Mouse (Mus musculus): ENCODE results near the gene Prodh2. TPM values are rescaled to one million over a fixed set of nuclear protein-coding genes. Genes with fewer than 3 reads are reported as not detected.
"Not testable (repeated sequence)": the region's sequence is repeated elsewhere in the genome, so short reads cannot be mapped to it uniquely, and the experiment has no call there.

Prodh2 gene
- polyA plus RNA-seq, 2 experiments = 33.8 to 47.9 TPM

DNA sequence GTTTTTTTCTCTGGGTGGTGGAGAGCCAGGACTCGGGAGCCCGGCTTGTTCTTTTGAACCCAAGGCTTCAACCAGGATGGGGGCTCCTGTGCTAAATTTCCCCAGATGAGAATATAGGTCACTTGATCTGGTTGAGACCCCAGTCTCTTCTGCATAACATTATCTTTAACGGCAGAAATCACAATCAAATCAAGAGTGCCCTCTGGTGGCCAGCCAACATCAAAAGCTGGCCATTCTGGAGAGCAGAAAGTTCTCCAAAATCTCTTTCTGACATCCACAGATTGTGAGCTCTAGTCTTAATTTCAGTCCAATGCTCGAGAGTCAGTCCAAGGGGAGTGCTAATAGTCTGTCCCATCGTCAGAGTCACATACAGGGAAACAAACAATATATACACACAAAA is 7.7 kb downstream of the Prodh2 start:
- not testable (repeated sequence) for H3K4me3 ChIP-seq (ENCODE audit: insufficient read depth in 1 of 2, low read depth in 2 of 2, low read length in 2 of 2); DNase-seq (ENCODE audit: low read depth in 3 of 3, low spot score in 3 of 3); H3K27ac ChIP-seq; H3K4me1 ChIP-seq (replicated peaks; ENCODE audit: control insufficient read depth in 2 of 2, insufficient read depth in 2 of 2, low read length in 1 of 2); H3K4me2 ChIP-seq (ENCODE audit: low read depth); ATAC-seq (ENCODE audit: insufficient read depth); H3K9ac ChIP-seq (replicated peaks); H3K36me3 ChIP-seq (replicated peaks; ENCODE audit: control insufficient read depth, insufficient read depth, low read depth); H3K9me3 ChIP-seq (ENCODE audit: control insufficient read depth, low read length); H3K27me3 ChIP-seq (ENCODE audit: control insufficient read depth, insufficient read depth, low read length)
- WGBS (ENCODE audit: insufficient replicate concordance) = 41% methylated on average over 5 of the region's 5 CpGs
- TF ChIP-seq CTCF (IDR thresholded peaks at IDR 0.05; ENCODE audit: low read depth) = peak; percentile 31

DNA sequence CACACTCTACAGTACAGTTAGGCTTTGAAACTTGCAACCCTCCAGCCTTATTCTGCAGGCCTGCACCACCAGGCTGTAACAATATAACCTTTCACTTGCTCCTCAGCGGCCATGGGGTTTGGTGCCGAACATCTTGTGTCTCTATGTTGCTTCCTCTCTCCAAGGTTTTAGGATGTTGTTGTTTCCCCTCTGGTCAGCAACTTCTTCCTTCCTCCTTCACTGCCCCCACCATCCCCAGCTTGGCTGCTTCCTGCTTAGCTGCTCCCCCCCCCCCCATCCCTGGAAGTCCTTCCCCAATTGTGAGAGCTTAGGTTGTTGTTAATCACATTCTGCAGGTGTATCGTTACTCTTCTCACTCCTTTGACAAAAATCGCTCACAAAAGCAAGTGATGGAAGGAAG is 14.6 kb downstream of the Prodh2 start:
- Histone ChIP-seq H3K4me3 (ENCODE audit: insufficient read depth in 1 of 2, low read depth in 2 of 2, low read length in 2 of 2) (no peak overlapping the region), H3K36me3 (replicated peaks; ENCODE audit: control insufficient read depth, insufficient read depth, low read depth) (no peaks in the 10 kb centered on the region), H3K27me3 (ENCODE audit: control insufficient read depth, insufficient read depth, low read length) (no peaks in the 10 kb centered on the region), H3K4me1 (replicated peaks; ENCODE audit: control insufficient read depth in 2 of 2, insufficient read depth in 2 of 2, low read length in 1 of 2) (no peaks in the 10 kb centered on the region), H3K27ac (no peak overlapping the region), H3K9ac (replicated peaks) (no peak overlapping the region), H3K9me3 (ENCODE audit: control insufficient read depth, low read length) (no peaks in the 10 kb centered on the region), H3K4me2 (ENCODE audit: low read depth) (no peak overlapping the region)
- DNase-seq (ENCODE audit: low read depth in 3 of 3, low spot score in 3 of 3) (no peak), ATAC-seq (ENCODE audit: insufficient read depth) (no peak)
- no peak for TF ChIP-seq EP300 (IDR thresholded peaks at IDR 0.05; ENCODE audit: low read depth)
- TF ChIP-seq CTCF (IDR thresholded peaks at IDR 0.05; ENCODE audit: low read depth) = no peak
- WGBS (ENCODE audit: insufficient replicate concordance) = 22% methylated on average over 4 of the region's 4 CpGs

GRCm38 (mm10) chr7:30515003-30515760 is 21.8 kb downstream of the Prodh2 start:
- Histone ChIP-seq H3K4me3 (ENCODE audit: insufficient read depth in 1 of 2, low read depth in 2 of 2, low read length in 2 of 2) (no peak overlapping the region), H3K27me3 (ENCODE audit: control insufficient read depth, insufficient read depth, low read length) (no peaks in the 10 kb centered on the region), H3K4me2 (ENCODE audit: low read depth) (no peak overlapping the region), H3K4me1 (replicated peaks; ENCODE audit: control insufficient read depth in 2 of 2, insufficient read depth in 2 of 2, low read length in 1 of 2) (no peaks in the 10 kb centered on the region), H3K27ac (no peak overlapping the region), H3K36me3 (replicated peaks; ENCODE audit: control insufficient read depth, insufficient read depth, low read depth) (no peaks in the 10 kb centered on the region), H3K9me3 (ENCODE audit: control insufficient read depth, low read length) (no peaks in the 10 kb centered on the region), H3K9ac (replicated peaks) (no peak overlapping the region)
- TF ChIP-seq CTCF (IDR thresholded peaks at IDR 0.05; ENCODE audit: low read depth) = no peak
- TF ChIP-seq EP300 (IDR thresholded peaks at IDR 0.05; ENCODE audit: low read depth) = no peak
- WGBS (ENCODE audit: insufficient replicate concordance) = 54% methylated on average over 24 of the region's 24 CpGs
- ATAC-seq (ENCODE audit: insufficient read depth) (peak; percentile 2; the same call in 1 of the 2 replicates), DNase-seq (ENCODE audit: low read depth in 3 of 3, low spot score in 3 of 3) (peak in 1 of 3 experiments; percentile 20)

DNA sequence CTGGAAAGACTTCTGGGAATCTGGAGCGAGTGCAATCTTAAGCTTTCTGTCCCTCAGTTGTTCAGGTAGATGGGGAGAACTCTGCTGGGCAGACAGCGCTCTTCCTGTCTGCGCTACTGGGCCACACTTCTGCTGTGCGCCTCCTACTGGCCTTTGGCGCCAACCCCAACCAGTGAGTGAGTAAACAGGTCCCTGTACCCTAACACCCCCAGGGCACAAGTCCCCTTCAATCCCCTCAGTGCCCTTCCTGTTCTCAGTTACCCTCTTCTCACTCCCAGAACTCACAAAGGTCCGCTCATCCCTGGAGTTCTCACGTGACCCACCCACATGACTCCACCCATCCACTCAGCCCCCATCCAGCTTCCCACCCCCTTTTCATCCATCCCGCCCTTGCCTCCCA is 24.9 kb downstream of the Prodh2 start:
- Histone ChIP-seq H3K4me3 (ENCODE audit: insufficient read depth in 1 of 2, low read depth in 2 of 2, low read length in 2 of 2) (no peak overlapping the region), H3K9me3 (ENCODE audit: control insufficient read depth, low read length) (no peaks in the 10 kb centered on the region), H3K27me3 (ENCODE audit: control insufficient read depth, insufficient read depth, low read length) (no peaks in the 10 kb centered on the region), H3K36me3 (replicated peaks; ENCODE audit: control insufficient read depth, insufficient read depth, low read depth) (no peaks in the 10 kb centered on the region), H3K4me1 (replicated peaks; ENCODE audit: control insufficient read depth in 2 of 2, insufficient read depth in 2 of 2, low read length in 1 of 2) (no peaks in the 10 kb centered on the region), H3K4me2 (ENCODE audit: low read depth) (no peak overlapping the region), H3K9ac (replicated peaks) (no peak overlapping the region), H3K27ac (no peak overlapping the region)
- TF ChIP-seq EP300 (IDR thresholded peaks at IDR 0.05; ENCODE audit: low read depth) (no peak), CTCF (IDR thresholded peaks at IDR 0.05; ENCODE audit: low read depth) (peak; percentile 48)
- 36% methylated on average over 8 of the region's 8 CpGs for WGBS (ENCODE audit: insufficient replicate concordance)
- no peak for ATAC-seq (ENCODE audit: insufficient read depth)
- no peak for DNase-seq (ENCODE audit: low read depth in 3 of 3, low spot score in 3 of 3)

DNA sequence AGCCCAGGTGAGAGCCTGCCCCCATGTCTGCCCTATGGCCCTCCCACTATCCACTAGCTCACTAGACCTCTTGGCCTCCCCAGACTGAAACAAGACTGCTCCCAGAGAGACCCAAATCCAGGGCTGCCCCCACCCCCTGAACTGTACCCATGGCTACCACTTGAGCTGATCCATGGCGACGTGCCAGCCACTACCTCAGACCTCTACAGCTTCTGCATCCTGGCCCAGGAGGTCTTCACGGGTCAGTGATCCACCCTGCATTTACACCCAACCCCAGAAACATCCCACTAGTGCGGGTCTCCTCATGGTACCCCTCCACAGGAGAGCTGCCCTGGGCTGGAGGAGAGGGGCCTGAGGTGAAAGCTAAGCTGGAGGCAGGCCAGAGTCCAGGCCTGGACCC is 27.0 kb downstream of the Prodh2 start:
- TF ChIP-seq EP300 (IDR thresholded peaks at IDR 0.05; ENCODE audit: low read depth) = no peak
- TF ChIP-seq CTCF (IDR thresholded peaks at IDR 0.05; ENCODE audit: low read depth) = no peak
- Histone ChIP-seq H3K27me3 (ENCODE audit: control insufficient read depth, insufficient read depth, low read length) (no peaks in the 10 kb centered on the region), H3K4me2 (ENCODE audit: low read depth) (no peak overlapping the region), H3K36me3 (replicated peaks; ENCODE audit: control insufficient read depth, insufficient read depth, low read depth) (no peaks in the 10 kb centered on the region), H3K4me3 (ENCODE audit: insufficient read depth in 1 of 2, low read depth in 2 of 2, low read length in 2 of 2) (no peak overlapping the region), H3K4me1 (replicated peaks; ENCODE audit: control insufficient read depth in 2 of 2, insufficient read depth in 2 of 2, low read length in 1 of 2) (no peaks in the 10 kb centered on the region), H3K9me3 (ENCODE audit: control insufficient read depth, low read length) (no peaks in the 10 kb centered on the region), H3K27ac (no peak overlapping the region), H3K9ac (replicated peaks) (no peak overlapping the region)
- DNase-seq (ENCODE audit: low read depth in 3 of 3, low spot score in 3 of 3) (no peak), ATAC-seq (ENCODE audit: insufficient read depth) (no peak)
- WGBS (ENCODE audit: insufficient replicate concordance) = 61% methylated on average over 4 of the region's 4 CpGs
